Mouse (Mus musculus) MEL (cell line): ENCODE results near the gene Eif2b3. TPM values are rescaled to one million over a fixed set of nuclear protein-coding genes. Genes with fewer than 3 reads are reported as not detected.

ENCODE experiments used
- DNase-seq: peaks from one replicate; pipeline ENCODE4 v3.0.0; 2011; ENCODE audit warnings: low read depth, low spot score
- H3K27ac ChIP-seq: 2 replicates; pipeline ENCODE4 v1.5.1; 2012; ENCODE audit warnings: low read depth, mild to moderate bottlenecking, control low read depth, low read length, moderate library complexity; ENCODE audit not compliant: control insufficient read depth
- H3K27me3 ChIP-seq, 2 experiments: fragments of 150-350 bp in 1 of 2; sonication (generic) in 1 of 2; 2 replicates each; pipeline ENCODE4 v1.6.1; 2012; ENCODE audit warnings: low read length in 2 of 2, mild to moderate bottlenecking in 2 of 2, improper control_type of control experiment in 1 of 2, moderate library complexity in 1 of 2; ENCODE audit not compliant: insufficient read depth in 2 of 2, control insufficient read depth in 1 of 2
- H3K36me3 ChIP-seq, 2 experiments: 2 replicates each; pipeline ENCODE4 v1.6.1; 2012 to 2014; ENCODE audit warnings: low read length in 2 of 2, improper control_type of control experiment in 1 of 2, inconsistent platforms in 1 of 2, mild to moderate bottlenecking in 1 of 2; ENCODE audit not compliant: insufficient read depth in 2 of 2, control insufficient read depth in 1 of 2
- H3K4me1 ChIP-seq, 2 experiments: fragments of 150-350 bp in 1 of 2; sonication (generic) in 1 of 2; 2 replicates each; pipeline ENCODE4 v1.6.1; 2012; ENCODE audit warnings: low read length in 2 of 2, improper control_type of control experiment in 1 of 2, mild to moderate bottlenecking in 1 of 2; ENCODE audit not compliant: insufficient read depth in 2 of 2, control insufficient read depth in 1 of 2
- H3K4me3 ChIP-seq, 2 experiments: fragments of 150-350 bp in 1 of 2; sonication (generic) in 1 of 2; 2 replicates each; pipeline ENCODE4 v1.5.1; 2012; ENCODE audit warnings: low read depth in 2 of 2, low read length in 2 of 2, mild to moderate bottlenecking in 2 of 2, moderate library complexity in 2 of 2, control low read depth in 1 of 2, improper control_type of control experiment in 1 of 2; ENCODE audit not compliant: control insufficient read depth in 1 of 2, insufficient read depth in 1 of 2
- H3K79me2 ChIP-seq: 2 replicates; pipeline ENCODE4 v1.6.1; 2012; ENCODE audit warnings: mild to moderate bottlenecking, low read length, moderate library complexity; ENCODE audit not compliant: control insufficient read depth, poor library complexity, insufficient read depth
- H3K9ac ChIP-seq: 2 replicates; pipeline ENCODE4 v1.6.1; 2012; ENCODE audit warnings: low read depth, mild to moderate bottlenecking, control low read depth, low read length, moderate library complexity; ENCODE audit not compliant: control insufficient read depth, poor library complexity, severe bottlenecking
- H3K9me3 ChIP-seq: fragments of 150-350 bp; sonication (generic); replicated peaks from 2 replicates; pipeline ENCODE4 v1.6.1; 2012; ENCODE audit warnings: mild to moderate bottlenecking, low read length, improper control_type of control experiment, moderate library complexity; ENCODE audit not compliant: insufficient read depth
- CHD1 ChIP-seq: IDR thresholded peaks from 2 replicates; pipeline ENCODE4 v1.6.1; 2012; ENCODE audit warnings: low read depth, mild to moderate bottlenecking, inconsistent platforms, low read length, improper control_type of control experiment
- CTCF ChIP-seq, 3 experiments: IDR thresholded peaks in 2 of 3; conservative IDR thresholded peaks in 1 of 3; 2 replicates each; pipeline ENCODE4 v1.5.1; 2011 to 2012; ENCODE audit warnings: low read length in 3 of 3, low read depth in 2 of 3, mild to moderate bottlenecking in 2 of 3, improper control_type of control experiment in 1 of 3, inconsistent platforms in 1 of 3, mixed read lengths in 1 of 3, moderate library complexity in 1 of 3; ENCODE audit not compliant: control insufficient read depth in 1 of 3, insufficient read depth in 1 of 3, poor library complexity in 1 of 3, severe bottlenecking in 1 of 3
- ELF1 ChIP-seq: IDR thresholded peaks from 2 replicates; pipeline ENCODE4 v1.6.1; 2014; ENCODE audit warnings: low read depth, mild to moderate bottlenecking, inconsistent platforms, low read length, improper control_type of control experiment, moderate library complexity
- GABPA ChIP-seq: IDR thresholded peaks from 2 replicates; pipeline ENCODE4 v1.6.1; 2012; ENCODE audit warnings: low read depth, mild to moderate bottlenecking, inconsistent platforms, low read length, improper control_type of control experiment, moderate library complexity
- GATA1 ChIP-seq: IDR thresholded peaks from 2 replicates; pipeline ENCODE4 v1.6.1; 2011; ENCODE audit warnings: low read depth, low read length, improper control_type of control experiment
- HCFC1 ChIP-seq: IDR thresholded peaks from 2 replicates; pipeline ENCODE4 v1.6.1; 2012; ENCODE audit warnings: low read depth, mild to moderate bottlenecking, inconsistent platforms, low read length, improper control_type of control experiment, moderate library complexity
- JUND ChIP-seq: IDR thresholded peaks from 2 replicates; pipeline ENCODE4 v1.6.1; 2011; ENCODE audit warnings: low read depth, mild to moderate bottlenecking, improper control_type of control experiment, low read length
- KAT2A ChIP-seq: conservative IDR thresholded peaks from 2 replicates; pipeline ENCODE4 v1.6.1; 2012; ENCODE audit warnings: low read depth, low read length, improper control_type of control experiment, inconsistent platforms
- MAFK ChIP-seq: IDR thresholded peaks from 2 replicates; pipeline ENCODE4 v1.6.1; 2011; ENCODE audit warnings: low read depth, mild to moderate bottlenecking, low read length, improper control_type of control experiment, borderline replicate concordance
- MAX ChIP-seq: IDR thresholded peaks from 2 replicates; pipeline ENCODE4 v1.6.1; 2011; ENCODE audit warnings: low read length, improper control_type of control experiment
- MEF2A ChIP-seq: IDR thresholded peaks from 2 replicates; pipeline ENCODE4 v1.6.1; 2014; ENCODE audit warnings: low read depth, mild to moderate bottlenecking, inconsistent platforms, low read length, improper control_type of control experiment; ENCODE audit not compliant: poor library complexity, insufficient replicate concordance, severe bottlenecking; ENCODE audit errors: extremely low read depth
- MXI1 ChIP-seq: IDR thresholded peaks from 2 replicates; pipeline ENCODE4 v1.6.1; 2011; ENCODE audit warnings: mild to moderate bottlenecking, low read depth, low read length, improper control_type of control experiment
- MYB ChIP-seq: IDR thresholded peaks from 2 replicates; pipeline ENCODE4 v1.6.1; 2011; ENCODE audit warnings: mild to moderate bottlenecking, low read depth, low read length, improper control_type of control experiment
- MYC ChIP-seq: IDR thresholded peaks from 2 replicates; pipeline ENCODE4 v1.6.1; 2011; ENCODE audit warnings: low read depth, mild to moderate bottlenecking, low read length, improper control_type of control experiment, moderate library complexity
- NELFE ChIP-seq: IDR thresholded peaks from 2 replicates; pipeline ENCODE4 v1.6.1; 2011; ENCODE audit warnings: low read depth, low read length, improper control_type of control experiment
- NRF1 ChIP-seq: IDR thresholded peaks from 2 replicates; pipeline ENCODE4 v1.6.1; 2014; ENCODE audit warnings: low read depth, mild to moderate bottlenecking, inconsistent platforms, low read length, improper control_type of control experiment, moderate library complexity; ENCODE audit not compliant: poor library complexity, insufficient read depth, severe bottlenecking
- POLR2AphosphoS5 ChIP-seq: IDR thresholded peaks from 2 replicates; pipeline ENCODE4 v1.6.1; 2012; ENCODE audit warnings: low read depth, borderline replicate concordance, mild to moderate bottlenecking, inconsistent platforms, low read length, moderate library complexity, mixed read lengths
- RAD21 ChIP-seq: IDR thresholded peaks from 2 replicates; pipeline ENCODE4 v1.6.1; 2011; ENCODE audit warnings: mild to moderate bottlenecking, low read depth, low read length, improper control_type of control experiment
- RCOR1 ChIP-seq: IDR thresholded peaks from 2 replicates; pipeline ENCODE4 v1.6.1; 2012; ENCODE audit warnings: low read depth, mild to moderate bottlenecking, inconsistent platforms, low read length, improper control_type of control experiment
- SIN3A ChIP-seq: IDR thresholded peaks from 2 replicates; pipeline ENCODE4 v1.6.1; 2012; ENCODE audit warnings: low read length, improper control_type of control experiment, inconsistent platforms
- SMC3 ChIP-seq: IDR thresholded peaks from 2 replicates; pipeline ENCODE4 v1.6.1; 2011; ENCODE audit warnings: low read depth, low read length, improper control_type of control experiment
- TAL1 ChIP-seq: IDR thresholded peaks from 2 replicates; pipeline ENCODE4 v1.6.1; 2012; ENCODE audit warnings: mild to moderate bottlenecking, inconsistent platforms, low read length, moderate library complexity, mixed read lengths
- TBP ChIP-seq: IDR thresholded peaks from 2 replicates; pipeline ENCODE4 v1.8.0; 2011; ENCODE audit warnings: low read depth, low read length, improper control_type of control experiment
- TCF12 ChIP-seq: IDR thresholded peaks from 2 replicates; pipeline ENCODE4 v1.6.1; 2014; ENCODE audit warnings: low read depth, mild to moderate bottlenecking, inconsistent platforms, low read length, improper control_type of control experiment, moderate library complexity
- UBTF ChIP-seq: IDR thresholded peaks from 2 replicates; pipeline ENCODE4 v1.6.1; 2012; ENCODE audit warnings: low read depth, mild to moderate bottlenecking, inconsistent platforms, low read length, improper control_type of control experiment, moderate library complexity, borderline replicate concordance; ENCODE audit not compliant: insufficient read depth
- ZC3H11A ChIP-seq: IDR thresholded peaks from 2 replicates; pipeline ENCODE4 v1.6.1; 2012; ENCODE audit warnings: low read depth, mild to moderate bottlenecking, inconsistent platforms, low read length, improper control_type of control experiment
- ZKSCAN1 ChIP-seq: IDR thresholded peaks from 2 replicates; pipeline ENCODE4 v1.6.1; 2012; ENCODE audit warnings: low read depth, mild to moderate bottlenecking, inconsistent platforms, low read length, improper control_type of control experiment, moderate library complexity
- ZMIZ1 ChIP-seq: IDR thresholded peaks from 2 replicates; pipeline ENCODE4 v1.6.1; 2012; ENCODE audit warnings: low read depth, mild to moderate bottlenecking, inconsistent platforms, low read length, improper control_type of control experiment, moderate library complexity
- ZNF384 ChIP-seq: IDR thresholded peaks from 2 replicates; pipeline ENCODE4 v1.6.1; 2012; ENCODE audit warnings: low read depth, mild to moderate bottlenecking, inconsistent platforms, low read length, improper control_type of control experiment
- polyA plus RNA-seq, 2 experiments: library from polyadenylated mRNA; stranded (reverse) in 1 of 2; unstranded in 1 of 2; fragments of >175 nt in 1 of 2; fragments of >200 nt in 1 of 2; gene quantifications; 2 replicates each; pipeline versions ENCODE4 v1.2.1 to v1.2.4; 2012; ENCODE audit warnings: low replicate concordance in 2 of 2, low read depth in 1 of 2; ENCODE audit not compliant: insufficient read length in 2 of 2, insufficient read depth in 1 of 2, missing spikeins in 1 of 2
- total RNA-seq: library from RNA; depleted of rRNA; stranded (reverse); fragments of 300-350 nt; gene quantifications from 2 replicates; pipeline ENCODE4 v1.2.3, GENCODE M21; 2012

Gene Eif2b3
- total and polyA plus RNA-seq, 3 experiments, result 77.5 to 79.3 TPM; not detected in 1

DNA sequence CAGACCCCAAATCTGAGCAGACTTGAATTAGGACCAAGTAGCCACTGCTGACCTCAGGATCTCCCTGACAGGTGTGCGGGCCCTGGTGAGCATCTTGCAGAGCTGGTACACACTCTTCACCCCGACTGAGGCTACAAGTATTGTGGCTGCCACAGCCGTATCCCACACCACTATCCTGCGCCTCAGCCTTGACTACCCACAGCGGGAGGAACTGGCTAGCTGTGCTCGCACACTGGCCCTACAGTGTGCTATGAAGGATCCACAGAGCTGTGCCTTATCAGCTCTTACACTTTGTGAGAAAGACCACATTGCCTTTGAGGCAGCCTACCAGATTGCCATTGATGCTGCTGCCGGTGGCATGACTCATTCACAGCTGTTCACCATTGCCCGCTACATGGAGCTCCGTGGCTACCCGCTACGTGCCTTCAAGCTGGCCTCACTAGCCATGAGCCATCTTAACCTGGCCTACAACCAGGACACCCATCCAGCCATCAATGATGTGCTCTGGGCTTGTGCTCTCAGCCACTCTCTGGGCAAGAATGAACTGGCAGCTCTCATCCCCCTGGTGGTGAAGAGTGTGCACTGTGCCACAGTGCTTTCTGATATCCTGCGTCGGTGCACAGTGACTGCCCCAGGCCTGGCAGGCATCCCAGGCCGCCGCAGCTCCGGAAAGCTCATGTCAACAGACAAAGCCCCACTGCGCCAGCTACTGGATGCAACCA is 32.6 kb upstream of the Eif2b3 start:
- Histone ChIP-seq H3K27ac (no peak overlapping the region), H3K9ac (no peak overlapping the region), H3K4me1 (0 out of 4 replicates have a peak, but pooled peaks cover 0 to 6% of the 10 kb centered on the region in 2 experiments), H3K9me3 (no peaks in the 10 kb centered on the region), H3K27me3 (no peaks in the 10 kb centered on the region)
- DNase-seq, result peak; percentile 93
- peak; percentile 40; the same call in 1 of the 2 replicates for TF ChIP-seq NRF1
- TF ChIP-seq TBP, result 0 out of 2 replicates have a peak, but pooled peaks have one; percentile 30
- TF ChIP-seq NELFE, result no peak
- TF ChIP-seq MAFK, result no peak
- TF ChIP-seq RAD21, result peak; percentile 61
- peak; percentile 71 for TF ChIP-seq SIN3A
- TF ChIP-seq CTCF (IDR thresholded peaks at IDR 0.05 in 2 of 3, conservative IDR thresholded peaks at IDR 0.05 in 1 of 3; ENCODE audit: control insufficient read depth in 1 of 3, insufficient read depth in 1 of 3, low read depth in 2 of 3, low read length in 3 of 3, poor library complexity in 1 of 3, severe bottlenecking in 1 of 3), result peak; percentile 42 to 93 (median 90)
- TF ChIP-seq ZNF384, result no peak
- 0 out of 2 replicates have a peak, but pooled peaks have one; percentile 1 for TF ChIP-seq TAL1
- peak; percentile 37; the same call in 1 of the 2 replicates for TF ChIP-seq ZC3H11A
- peak; percentile 74; the same call in 1 of the 2 replicates for TF ChIP-seq POLR2AphosphoS5
- TF ChIP-seq GATA1, result 0 out of 2 replicates have a peak, but pooled peaks have one; percentile 17
- peak; percentile 30; the same call in 1 of the 2 replicates for TF ChIP-seq MAX
- TF ChIP-seq ZMIZ1, result no peak
- no peak for TF ChIP-seq RCOR1
- no peak for TF ChIP-seq ELF1
- TF ChIP-seq JUND, result no peak
- TF ChIP-seq TCF12, result no peak
- TF ChIP-seq CHD1, result no peak
- no peak for TF ChIP-seq UBTF
- TF ChIP-seq MXI1, result peak; percentile 38
- no peak for TF ChIP-seq ZKSCAN1
- TF ChIP-seq GABPA, result no peak
- peak; percentile 79 for TF ChIP-seq SMC3
- no peak for TF ChIP-seq MEF2A
- peak; percentile 56; the same call in 1 of the 2 replicates for TF ChIP-seq HCFC1
- no peak for TF ChIP-seq MYB
- TF ChIP-seq MYC, result no peak
- no peak for TF ChIP-seq KAT2A
- TF ChIP-seq, all 39 proteins: peak for 13
- no peak overlapping the region for H3K4me3 ChIP-seq
- H3K36me3 ChIP-seq, result no peaks in the 10 kb centered on the region; a peak in 1 of 4 replicates
- H3K79me2 ChIP-seq, result no peaks in the 10 kb centered on the region
